10 mouse cellular contexts compared by ENCODE assay signal in genomic region chr16:35479301-35479700, GRCm38 (mm10). TPM values are rescaled to one million over a fixed set of nuclear protein-coding genes. Genes with fewer than 3 reads are reported as not detected.
A peak's percentile ranks its signal among the peaks of the same experiment; 100 is the strongest.
DNase-seq lines count a peak whose midpoint lies in the region; ATAC-seq and TF ChIP-seq lines count a peak whose summit lies in the region.
"Had no signal": no experiment of that assay in that cellular context is flagged by ENCODE, and none has a peak within 500 bp of the region (broad histone marks: within the 10 kb centered on the region; RNA-seq: fewer than 3 reads in every experiment).

No protein-coding gene starts in this region.

- ATAC-seq in lung, postnatal 0 days, result no peak

- no peak overlapping the region for H3K9ac ChIP-seq in lung, postnatal 0 days (replicated peaks; ENCODE audit: low read depth)
- H3K9ac ChIP-seq: embryonic facial prominence, embryonic 13.5 days had no signal

- TF ChIP-seq CTCF in lung, postnatal 0 days (IDR thresholded peaks at IDR 0.05), result no peak

- no peaks in the 10 kb centered on the region for H3K36me3 ChIP-seq in lung, postnatal 0 days (ENCODE audit: insufficient read depth, low read length)
- H3K36me3 ChIP-seq: embryonic facial prominence, embryonic 13.5 days had no signal

- no peaks in the 10 kb centered on the region for H3K27me3 ChIP-seq in lung, postnatal 0 days (replicated peaks; ENCODE audit: insufficient read depth, low read length)
- H3K27me3 ChIP-seq: embryonic facial prominence, embryonic 13.5 days had no signal

- H3K4me2 ChIP-seq in lung, postnatal 0 days (replicated peaks; ENCODE audit: low read depth, low read length), result no peak overlapping the region
- H3K4me2 ChIP-seq: embryonic facial prominence, embryonic 13.5 days had no signal

- DNase-seq in adrenal gland, postnatal 10 days, result peak; percentile 75
- DNase-seq in adrenal gland, adult 8-10 months, result no peak
- peak; percentile 33 to 61 for DNase-seq in heart, adult 18-20 months
- no peak for DNase-seq in heart, adult 9 months (ENCODE audit: low spot score in 2 of 2)
- DNase-seq in lung, postnatal 10 days, result peak; percentile 32
- no peak for DNase-seq in lung, postnatal 0 days (ENCODE audit: low spot score)
- DNase-seq in brain, adult 2 months (ENCODE audit: low read depth, low spot score), result peak; percentile 48
- DNase-seq in thymus, postnatal 25 days, result no peak
- DNase-seq: kidney, adult 11 months had no signal

- H3K9me3 ChIP-seq in lung, postnatal 0 days (ENCODE audit: low read length), result no peaks in the 10 kb centered on the region
- H3K9me3 ChIP-seq: embryonic facial prominence, embryonic 13.5 days had no signal

- H3K27ac ChIP-seq in lung, postnatal 0 days (ENCODE audit: low read length), result no peak overlapping the region
- H3K27ac ChIP-seq: embryonic facial prominence, embryonic 13.5 days had no signal

- 63% methylated on average over 5 of the region's 6 CpGs for WGBS in lung, postnatal 0 days

- TF ChIP-seq EP300 in lung, postnatal 0 days (IDR thresholded peaks at IDR 0.05), result no peak

- no peak overlapping the region for H3K4me3 ChIP-seq in lung, postnatal 0 days (ENCODE audit: low read depth, low read length)
- H3K4me3 ChIP-seq: embryonic facial prominence, embryonic 13.5 days had no signal

- no peaks in the 10 kb centered on the region for H3K4me1 ChIP-seq in lung, postnatal 0 days (ENCODE audit: insufficient read depth, low read depth, low read length)

RNA-seq across cellular contexts. Expression of gene Pdia5, which starts 11.4 kb away (rescaled TPM):
- 10 to 100 TPM; 22.6 to 27.0 TPM for total RNA-seq in adrenal gland, postnatal 10 days (2021)
- 10 to 100 TPM; 16.0 to 27.1 (median 22.4) TPM for total RNA-seq in adrenal gland, adult 8-10 months (2022)
- total RNA-seq in heart, adult 18-20 months (2021), result 1 to 10 TPM; 4.6 to 4.9 TPM
- 47.4 and 49.4 TPM in 2 replicates for polyA plus RNA-seq in lung, postnatal 0 days (2015; fragmentation: Nextera tagmentation; extraction: Ambion mirVana)

Comparison
In these comparisons a context has a peak if more than half of its experiments do, and no peak if none do; other contexts are left out.
1. DNase-seq: peak in adrenal gland, postnatal 10 days (single experiment), heart, adult 18-20 months (2 of 2), lung, postnatal 10 days (single experiment) and brain, adult 2 months (single experiment); none in adrenal gland, adult 8-10 months (single experiment), heart, adult 9 months (0 of 2), lung, postnatal 0 days (single experiment) and thymus, postnatal 25 days (single experiment).